ENCODE assay signal across 20 mouse cellular contexts in the genomic region with DNA sequence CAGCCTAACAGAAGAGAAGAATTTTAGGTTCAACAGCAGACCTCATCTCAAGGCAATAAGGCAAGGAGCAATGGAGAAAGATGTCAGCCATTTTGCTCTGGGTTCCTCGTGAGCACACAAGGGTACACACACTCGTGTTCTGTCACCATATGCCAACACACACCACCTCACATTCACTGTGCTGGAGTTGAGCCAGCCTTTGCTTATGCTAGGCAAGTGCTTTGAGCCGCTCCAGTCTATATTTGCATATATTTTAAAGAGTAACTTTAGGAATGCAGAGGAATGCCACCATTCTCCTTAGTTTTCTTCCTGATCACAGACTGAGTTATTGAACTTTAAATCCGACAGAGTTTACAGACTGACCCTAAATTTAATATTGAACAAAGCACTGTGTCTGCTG.
DNase-seq lines count a peak whose midpoint lies in the region; ATAC-seq lines count a peak whose summit lies in the region.
"Had no signal": no experiment of that assay in that cellular context is flagged by ENCODE, and none has a peak within 500 bp of the region (broad histone marks: within the 10 kb centered on the region; RNA-seq: fewer than 3 reads in every experiment).

No protein-coding gene starts in this region.

- ATAC-seq in forebrain, embryonic 14.5 days: no peak
- ATAC-seq in forebrain, embryonic 12.5 days (ENCODE audit: low FRiP score): no peak
- no peak for ATAC-seq in megakaryocyte, adult 5-6 weeks (ENCODE audit: poor library complexity, severe bottlenecking)
- ATAC-seq: forebrain, embryonic 16.5 days had no signal

- peak; percentile 25 for DNase-seq in forebrain, embryonic 14.5 days (ENCODE audit: low spot score)
- peak; percentile 65 for DNase-seq in kidney, postnatal 10 days
- peak; percentile 30 to 54 for DNase-seq in kidney, postnatal 4 days
- DNase-seq in layer of hippocampus, adult 8-10 months (ENCODE audit: low spot score in 2 of 2): no peak
- DNase-seq in gastrocnemius, adult 8-10 months (ENCODE audit: low spot score in 2 of 2): no peak
- DNase-seq: adrenal gland, postnatal 14 days; cerebellum, adult 18-20 months; cerebellum, adult 9-11 months; embryo, embryonic 11 days; gastrocnemius, postnatal 25 days had no signal

- H3K27me3 ChIP-seq in forebrain, embryonic 14.5 days (replicated peaks; ENCODE audit: control insufficient read depth, insufficient read depth, low read length): no peaks in the 10 kb centered on the region
- no peaks in the 10 kb centered on the region for H3K27me3 ChIP-seq in forebrain, embryonic 12.5 days
- no peaks in the 10 kb centered on the region for H3K27me3 ChIP-seq in megakaryocyte, embryonic 14.5 days (replicated peaks)
- H3K27me3 ChIP-seq: embryonic facial prominence, embryonic 15.5 days; heart, embryonic 12.5 days had no signal

- H3K4me1 ChIP-seq in forebrain, embryonic 14.5 days (ENCODE audit: control insufficient read depth, insufficient read depth, low read length): no peaks in the 10 kb centered on the region
- no peaks in the 10 kb centered on the region for H3K4me1 ChIP-seq in forebrain, embryonic 12.5 days
- peaks cover 53% of the 10 kb centered on the region for H3K4me1 ChIP-seq in megakaryocyte, embryonic 14.5 days
- H3K4me1 ChIP-seq: embryonic facial prominence, embryonic 15.5 days; forebrain, embryonic 10.5 days; hindbrain, embryonic 10.5 days had no signal

- H3K9me3 ChIP-seq in forebrain, embryonic 14.5 days (replicated peaks; ENCODE audit: control insufficient read depth, low read length): no peaks in the 10 kb centered on the region
- H3K9me3 ChIP-seq in forebrain, embryonic 12.5 days: no peaks in the 10 kb centered on the region
- H3K9me3 ChIP-seq in megakaryocyte, embryonic 14.5 days: peaks cover 7% of the 10 kb centered on the region
- H3K9me3 ChIP-seq: embryonic facial prominence, embryonic 15.5 days; forebrain, embryonic 10.5 days; heart, embryonic 12.5 days; hindbrain, embryonic 10.5 days had no signal

- 69% methylated on average over 4 of the region's 4 CpGs for WGBS in forebrain, embryonic 14.5 days
- 82% methylated on average over 4 of the region's 4 CpGs for WGBS in forebrain, embryonic 12.5 days

- H3K9ac ChIP-seq in forebrain, embryonic 14.5 days (ENCODE audit: low read length): no peak overlapping the region
- H3K9ac ChIP-seq in forebrain, embryonic 12.5 days: no peak overlapping the region
- H3K9ac ChIP-seq: embryonic facial prominence, embryonic 15.5 days; heart, embryonic 12.5 days; hindbrain, embryonic 14.5 days had no signal

- no peak overlapping the region for H3K4me3 ChIP-seq in forebrain, embryonic 14.5 days (ENCODE audit: low read depth, low read length)
- H3K4me3 ChIP-seq in forebrain, embryonic 12.5 days (replicated peaks): no peak overlapping the region
- H3K4me3 ChIP-seq in megakaryocyte, embryonic 14.5 days (replicated peaks): peak overlapping the region; percentile 28
- H3K4me3 ChIP-seq: embryonic facial prominence, embryonic 15.5 days; erythroblast, embryonic 14.5 days; forebrain, embryonic 10.5 days; heart, embryonic 12.5 days; hindbrain, embryonic 10.5 days had no signal

- no peak overlapping the region for H3K27ac ChIP-seq in forebrain, embryonic 14.5 days (ENCODE audit: low read depth, low read length)
- H3K27ac ChIP-seq in forebrain, embryonic 12.5 days: no peak overlapping the region
- H3K27ac ChIP-seq: embryonic facial prominence, embryonic 15.5 days; forebrain, embryonic 10.5 days; hindbrain, embryonic 10.5 days; hindbrain, embryonic 14.5 days had no signal

- H3K36me3 ChIP-seq in forebrain, embryonic 14.5 days (ENCODE audit: control insufficient read depth, insufficient read depth, low read length): no peaks in the 10 kb centered on the region
- no peaks in the 10 kb centered on the region for H3K36me3 ChIP-seq in forebrain, embryonic 12.5 days (replicated peaks)
- peaks cover 39% of the 10 kb centered on the region for H3K36me3 ChIP-seq in megakaryocyte, embryonic 14.5 days (replicated peaks; ENCODE audit: low read length)
- H3K36me3 ChIP-seq: embryonic facial prominence, embryonic 15.5 days; forebrain, embryonic 10.5 days; hindbrain, embryonic 10.5 days had no signal

- H3K4me2 ChIP-seq in forebrain, embryonic 14.5 days (ENCODE audit: low read length): no peak overlapping the region
- H3K4me2 ChIP-seq in forebrain, embryonic 12.5 days: no peak overlapping the region
- H3K4me2 ChIP-seq: embryonic facial prominence, embryonic 15.5 days; heart, embryonic 12.5 days; hindbrain, embryonic 14.5 days had no signal

Comparison
In these comparisons a context has a peak if more than half of its experiments do, and no peak if none do; other contexts are left out.
1. DNase-seq: peak in forebrain, embryonic 14.5 days (single experiment), kidney, postnatal 10 days (single experiment) and kidney, postnatal 4 days (2 of 2); none in layer of hippocampus, adult 8-10 months (0 of 2) and gastrocnemius, adult 8-10 months (0 of 2).